Comparison of ENCODE assay signal across 19 mouse cellular contexts in genomic region chr5:3472311-3473156, GRCm38 (mm10).
DNase-seq lines count a peak whose midpoint lies in the region; ATAC-seq and TF ChIP-seq lines count a peak whose summit lies in the region.
"Had no signal": no experiment of that assay in that cellular context is flagged by ENCODE, and none has a peak within 500 bp of the region (broad histone marks: within the 10 kb centered on the region; RNA-seq: fewer than 3 reads in every experiment).

No protein-coding gene starts in this region.

- no peak; the same call in 1 of the 2 replicates for TF ChIP-seq POLR2A in CH12.LX (IDR thresholded peaks at IDR 0.05; ENCODE audit: low read depth, low read length)

- H3K4me2 ChIP-seq in heart, embryonic 11.5 days: no peak overlapping the region
- H3K4me2 ChIP-seq in lung, embryonic 16.5 days (ENCODE audit: low read depth, low read length): no peak overlapping the region
- H3K4me2 ChIP-seq in CH12.LX (ENCODE audit: insufficient read depth, low read depth, poor library complexity, severe bottlenecking): no peak overlapping the region
- H3K4me2 ChIP-seq: limb, embryonic 15.5 days; lung, embryonic 15.5 days; midbrain, embryonic 12.5 days; neural tube, embryonic 15.5 days had no signal

- H3K27ac ChIP-seq in heart, embryonic 11.5 days (ENCODE audit: low read depth, low read length): no peak overlapping the region
- no peak overlapping the region for H3K27ac ChIP-seq in lung, embryonic 16.5 days (ENCODE audit: low read length)
- H3K27ac ChIP-seq in CH12.LX (ENCODE audit: insufficient read depth, low read depth): peak overlapping the region; percentile 60; the same call in 1 of the 2 replicates
- H3K27ac ChIP-seq: embryonic facial prominence, embryonic 10.5 days; limb, embryonic 15.5 days; lung, embryonic 15.5 days; midbrain, embryonic 12.5 days; neural tube, embryonic 15.5 days had no signal

- WGBS in heart, embryonic 11.5 days (ENCODE audit: insufficient replicate concordance): 74% methylated on average over 22 of the region's 22 CpGs
- 71% methylated on average over 22 of the region's 22 CpGs for WGBS in lung, embryonic 16.5 days

- in situ Hi-C loops in CH12.LX (cut with MboI; ENCODE audit: low pct_ligation_motif_present, low pct_unique_long_range_greater_than_20kb, low sequenced_read_pairs): no loop called here

- no peak for TF ChIP-seq EP300 in CH12.LX (IDR thresholded peaks at IDR 0.05; ENCODE audit: low read length)

- H3K9ac ChIP-seq in heart, embryonic 11.5 days (ENCODE audit: low read depth, low read length): no peak overlapping the region
- H3K9ac ChIP-seq in lung, embryonic 16.5 days (ENCODE audit: low read length): no peak overlapping the region
- H3K9ac ChIP-seq in CH12.LX (ENCODE audit: insufficient read depth, low read depth): no peak overlapping the region
- H3K9ac ChIP-seq: limb, embryonic 15.5 days; lung, embryonic 15.5 days; midbrain, embryonic 12.5 days; neural tube, embryonic 15.5 days had no signal

- no peak for TF ChIP-seq RAD21 in CH12.LX (IDR thresholded peaks at IDR 0.05; ENCODE audit: low read depth, low read length)

- H3K36me3 ChIP-seq in heart, embryonic 11.5 days (ENCODE audit: control insufficient read depth, insufficient read depth, low read length): no peaks in the 10 kb centered on the region
- H3K36me3 ChIP-seq in lung, embryonic 16.5 days (ENCODE audit: control insufficient read depth, insufficient read depth, low read length): no peaks in the 10 kb centered on the region
- peaks cover 61 to 83% of the 10 kb centered on the region in 2 experiments for H3K36me3 ChIP-seq in CH12.LX (replicated peaks in 1 of 2; ENCODE audit: control insufficient read depth in 1 of 2, insufficient read depth in 1 of 2, low read length in 1 of 2)
- H3K36me3 ChIP-seq: embryonic facial prominence, embryonic 10.5 days; lung, embryonic 15.5 days; midbrain, embryonic 12.5 days; neural tube, embryonic 15.5 days had no signal

- DNase-seq in heart, adult 11 months: peak; percentile 89
- DNase-seq in lung, postnatal 14 days: no peak
- no peak for DNase-seq in CH12.LX (ENCODE audit: extremely low read depth)
- DNase-seq in cerebellum, postnatal 10 days: no peak
- no peak for DNase-seq in spleen, adult 12 weeks (ENCODE audit: low spot score)
- DNase-seq: cerebellum, adult 11-12 months; cerebellum, postnatal 36 days; heart, postnatal 14 days; kidney, postnatal 4 days; thymus, adult 18-20 months had no signal

- dilution Hi-C loops in CH12.LX (cut with MboI; ENCODE audit: extremely low pct_ligation_motif_present, extremely low pct_unique_long_range_greater_than_20kb, low sequenced_read_pairs): no loop called here

- H3K4me3 ChIP-seq in heart, embryonic 11.5 days (ENCODE audit: low read depth, low read length): no peak overlapping the region
- no peak overlapping the region for H3K4me3 ChIP-seq in lung, embryonic 16.5 days (ENCODE audit: low read length)
- H3K4me3 ChIP-seq in CH12.LX (replicated peaks in 1 of 3; ENCODE audit: low read depth in 2 of 3, low read length in 2 of 3, poor library complexity in 1 of 3): no peak overlapping the region
- H3K4me3 ChIP-seq: embryonic facial prominence, embryonic 10.5 days; limb, embryonic 15.5 days; lung, embryonic 15.5 days; midbrain, embryonic 12.5 days; neural tube, embryonic 15.5 days had no signal

- ATAC-seq in heart, embryonic 11.5 days (replicated peaks; ENCODE audit: insufficient number of reproducible peaks, low FRiP score, low TSS enrichment): no peak
- ATAC-seq in lung, embryonic 16.5 days (ENCODE audit: low read depth): peak; percentile 71
- ATAC-seq in megakaryocyte progenitor cell, adult 5-6 weeks (replicated peaks; ENCODE audit: poor library complexity): peak; percentile 68
- ATAC-seq: forebrain, embryonic 14.5 days had no signal

- H3K4me1 ChIP-seq in heart, embryonic 11.5 days (ENCODE audit: control insufficient read depth, insufficient read depth, low read length): 0 out of 2 replicates have a peak, but pooled peaks cover 3% of the 10 kb centered on the region
- no peaks in the 10 kb centered on the region for H3K4me1 ChIP-seq in lung, embryonic 16.5 days (replicated peaks; ENCODE audit: control insufficient read depth, insufficient read depth, low read length)
- H3K4me1 ChIP-seq in CH12.LX (ENCODE audit: control insufficient read depth in 1 of 2, insufficient read depth in 2 of 2): peaks cover 10 to 30% of the 10 kb centered on the region in 2 experiments
- H3K4me1 ChIP-seq: embryonic facial prominence, embryonic 10.5 days; limb, embryonic 15.5 days; lung, embryonic 15.5 days; midbrain, embryonic 12.5 days; neural tube, embryonic 15.5 days had no signal

- H3K9me3 ChIP-seq in heart, embryonic 11.5 days (replicated peaks; ENCODE audit: control insufficient read depth, low read length): no peaks in the 10 kb centered on the region
- no peaks in the 10 kb centered on the region for H3K9me3 ChIP-seq in lung, embryonic 16.5 days (ENCODE audit: control insufficient read depth, low read length)
- no peaks in the 10 kb centered on the region for H3K9me3 ChIP-seq in CH12.LX (replicated peaks; ENCODE audit: low read length)
- H3K9me3 ChIP-seq: embryonic facial prominence, embryonic 10.5 days; limb, embryonic 15.5 days; lung, embryonic 15.5 days; midbrain, embryonic 12.5 days; neural tube, embryonic 15.5 days had no signal

- peaks cover 42% of the 10 kb centered on the region for H3K79me2 ChIP-seq in CH12.LX (replicated peaks; ENCODE audit: control insufficient read depth, extremely low read depth, insufficient read depth, poor library complexity, severe bottlenecking)

- no peak for TF ChIP-seq CTCF in CH12.LX (conservative IDR thresholded peaks at IDR 0.05 in 1 of 2, IDR thresholded peaks at IDR 0.05 in 1 of 2; ENCODE audit: low read depth in 2 of 2, low read length in 2 of 2)

- no peaks in the 10 kb centered on the region for H3K27me3 ChIP-seq in heart, embryonic 11.5 days (ENCODE audit: control insufficient read depth, insufficient read depth, low read length)
- H3K27me3 ChIP-seq in lung, embryonic 16.5 days (ENCODE audit: control insufficient read depth, insufficient read depth, low read depth, low read length): no peaks in the 10 kb centered on the region
- no peaks in the 10 kb centered on the region for H3K27me3 ChIP-seq in CH12.LX (replicated peaks)
- H3K27me3 ChIP-seq: limb, embryonic 15.5 days; lung, embryonic 15.5 days; midbrain, embryonic 12.5 days; neural tube, embryonic 15.5 days had no signal

TF ChIP-seq in CH12.LX, 34 proteins besides CTCF, POLR2A, EP300 and RAD21:
- TF ChIP-seq ZNF384 (IDR thresholded peaks at IDR 0.05; ENCODE audit: low read depth, low read length): peak; percentile 38; the same call in 1 of the 2 replicates
- TF ChIP-seq ELF1 (IDR thresholded peaks at IDR 0.05; ENCODE audit: low read depth, low read length): no peak
- no peak for TF ChIP-seq MEF2A (IDR thresholded peaks at IDR 0.05; ENCODE audit: borderline replicate concordance, low read depth, low read length)
